12 mouse cellular contexts compared by ENCODE assay signal in genomic region chr4:32359634-32360033, GRCm38 (mm10).
DNase-seq lines count a peak whose midpoint lies in the region; ATAC-seq lines count a peak whose summit lies in the region.
"Had no signal": no experiment of that assay in that cellular context is flagged by ENCODE, and none has a peak within 500 bp of the region (broad histone marks: within the 10 kb centered on the region; RNA-seq: fewer than 3 reads in every experiment).

No protein-coding gene starts in this region.

- DNase-seq in heart, postnatal 14 days, result no peak
- no peak for DNase-seq in embryonic facial prominence, embryonic 10.5 days (ENCODE audit: low spot score)
- DNase-seq in hindbrain, embryonic 11.5 days (ENCODE audit: low spot score), result peak; percentile 20
- DNase-seq in midbrain, embryonic 14.5 days, result peak; percentile 39
- no peak for DNase-seq in frontal cortex, postnatal 25 days (ENCODE audit: low spot score in 2 of 2)
- DNase-seq in ovary, adult 18-20 months (ENCODE audit: low spot score), result no peak
- DNase-seq in cerebellum, adult 9-10 months, result no peak
- DNase-seq: kidney, postnatal 14 days; liver; lung, postnatal 36 days; thymus, adult 18-20 months had no signal

- no peaks in the 10 kb centered on the region for H3K36me3 ChIP-seq in heart, embryonic 13.5 days
- no peaks in the 10 kb centered on the region for H3K36me3 ChIP-seq in embryonic facial prominence, embryonic 10.5 days (replicated peaks)
- H3K36me3 ChIP-seq in hindbrain, embryonic 11.5 days (ENCODE audit: control insufficient read depth, insufficient read depth, low read length), result no peaks in the 10 kb centered on the region
- no peaks in the 10 kb centered on the region for H3K36me3 ChIP-seq in midbrain, embryonic 14.5 days (ENCODE audit: control insufficient read depth, insufficient read depth, low read length)

- H3K27me3 ChIP-seq in heart, embryonic 13.5 days (replicated peaks), result no peaks in the 10 kb centered on the region
- no peaks in the 10 kb centered on the region for H3K27me3 ChIP-seq in embryonic facial prominence, embryonic 10.5 days (replicated peaks; ENCODE audit: low read depth, poor library complexity, severe bottlenecking)
- H3K27me3 ChIP-seq in hindbrain, embryonic 11.5 days (ENCODE audit: control insufficient read depth, insufficient read depth, low read length), result no peaks in the 10 kb centered on the region
- H3K27me3 ChIP-seq in midbrain, embryonic 14.5 days (ENCODE audit: control insufficient read depth, insufficient read depth, low read length), result no peaks in the 10 kb centered on the region

- H3K9ac ChIP-seq in heart, embryonic 13.5 days, result peak overlapping the region; percentile 59; the same call in 1 of the 2 replicates
- H3K9ac ChIP-seq in hindbrain, embryonic 11.5 days (ENCODE audit: low read depth, low read length), result no peak overlapping the region
- no peak overlapping the region for H3K9ac ChIP-seq in midbrain, embryonic 14.5 days (replicated peaks; ENCODE audit: low read length)

- H3K4me2 ChIP-seq in heart, embryonic 13.5 days, result no peak overlapping the region
- H3K4me2 ChIP-seq in hindbrain, embryonic 11.5 days (replicated peaks; ENCODE audit: low read depth, low read length), result no peak overlapping the region
- H3K4me2 ChIP-seq in midbrain, embryonic 14.5 days (ENCODE audit: low read length), result peak overlapping the region; percentile 34; the same call in 1 of the 2 replicates

- H3K4me3 ChIP-seq in heart, embryonic 13.5 days, result no peak overlapping the region
- no peak overlapping the region for H3K4me3 ChIP-seq in embryonic facial prominence, embryonic 10.5 days
- H3K4me3 ChIP-seq in hindbrain, embryonic 11.5 days (ENCODE audit: low read depth, low read length), result no peak overlapping the region
- H3K4me3 ChIP-seq in midbrain, embryonic 14.5 days (replicated peaks; ENCODE audit: low read depth, low read length), result no peak overlapping the region

- H3K4me1 ChIP-seq in heart, embryonic 13.5 days, result peaks cover 67% of the 10 kb centered on the region
- peaks cover 74% of the 10 kb centered on the region for H3K4me1 ChIP-seq in embryonic facial prominence, embryonic 10.5 days
- peaks cover 9% of the 10 kb centered on the region; the same call in 1 of the 2 replicates for H3K4me1 ChIP-seq in hindbrain, embryonic 11.5 days (replicated peaks; ENCODE audit: control insufficient read depth, insufficient read depth, low read length)
- H3K4me1 ChIP-seq in midbrain, embryonic 14.5 days (ENCODE audit: control insufficient read depth, insufficient read depth, low read length), result peaks cover 36% of the 10 kb centered on the region

- 50% methylated on average over 3 of the region's 3 CpGs for WGBS in heart, embryonic 13.5 days
- 46% methylated on average over 3 of the region's 3 CpGs for WGBS in embryonic facial prominence, embryonic 10.5 days
- 38% methylated on average over 3 of the region's 3 CpGs for WGBS in hindbrain, embryonic 11.5 days
- WGBS in midbrain, embryonic 14.5 days, result 18% methylated on average over 3 of the region's 3 CpGs

- ATAC-seq in heart, embryonic 13.5 days (ENCODE audit: extremely low read depth, insufficient number of reproducible peaks, low FRiP score, low TSS enrichment), result no peak
- peak; percentile 48 for ATAC-seq in hindbrain, embryonic 11.5 days (ENCODE audit: low FRiP score)
- ATAC-seq in midbrain, embryonic 14.5 days (ENCODE audit: low FRiP score, low TSS enrichment), result 0 out of 2 replicates have a peak, but pooled peaks have one; percentile 19

- H3K27ac ChIP-seq in heart, embryonic 13.5 days (replicated peaks), result peak overlapping the region; percentile 63; the same call in 1 of the 2 replicates
- H3K27ac ChIP-seq in embryonic facial prominence, embryonic 10.5 days (replicated peaks), result peak overlapping the region; percentile 72
- peak overlapping the region; percentile 88 for H3K27ac ChIP-seq in hindbrain, embryonic 11.5 days (ENCODE audit: low read depth, low read length)
- peak overlapping the region; percentile 77 for H3K27ac ChIP-seq in midbrain, embryonic 14.5 days (replicated peaks; ENCODE audit: low read depth, low read length)

- intact Hi-C loops in heart, postnatal 14 days (cut with DNase I), result no loop called here

- no peaks in the 10 kb centered on the region for H3K9me3 ChIP-seq in heart, embryonic 13.5 days
- no peaks in the 10 kb centered on the region for H3K9me3 ChIP-seq in embryonic facial prominence, embryonic 10.5 days
- no peaks in the 10 kb centered on the region for H3K9me3 ChIP-seq in hindbrain, embryonic 11.5 days (ENCODE audit: control insufficient read depth, low read length)
- H3K9me3 ChIP-seq in midbrain, embryonic 14.5 days (ENCODE audit: control insufficient read depth, low read length), result no peaks in the 10 kb centered on the region

Comparison
In these comparisons a context has a peak if more than half of its experiments do, and no peak if none do; other contexts are left out.
1. DNase-seq: peak in hindbrain, embryonic 11.5 days (single experiment) and midbrain, embryonic 14.5 days (single experiment); none in heart, postnatal 14 days (0 of 2), embryonic facial prominence, embryonic 10.5 days (single experiment), frontal cortex, postnatal 25 days (0 of 2), ovary, adult 18-20 months (single experiment) and cerebellum, adult 9-10 months (single experiment).
2. Peak in every context shown above with its lines, with median percentiles within 50 percentile points of each other: H3K27ac ChIP-seq.